Mouse (Mus musculus) limb, embryonic 14.5 days (tissue): Measurements from ENCODE around the gene Map4k4. TPM values are rescaled to one million over a fixed set of nuclear protein-coding genes. Genes with fewer than 3 reads are reported as not detected.

ENCODE experiments used
- ATAC-seq: fragments of 200-750 bp; cut with Nextera tagmentation; 2 replicates; pipeline ENCODE4 v1.8.0; 2017; ENCODE audit warnings: low read depth, moderate number of reproducible peaks, moderate TSS enrichment; ENCODE audit not compliant: low FRiP score
- DNase-seq: peaks from one replicate; pipeline ENCODE4 v3.0.0-alpha.2; 2015; ENCODE audit warnings: low spot score
- H3K27ac ChIP-seq: fragments of 300-500 bp; sonication (generic); replicated peaks from 2 replicates; pipeline ENCODE4 v1.5.1; 2014; ENCODE audit warnings: low read depth, mild to moderate bottlenecking, low read length, moderate library complexity, mixed read lengths
- H3K27me3 ChIP-seq: fragments of 300-500 bp; sonication (generic); 2 replicates; pipeline ENCODE4 v1.6.1; 2014; ENCODE audit warnings: low read length, mixed read lengths; ENCODE audit not compliant: control insufficient read depth, insufficient read depth
- H3K36me3 ChIP-seq: fragments of 300-500 bp; sonication (generic); 2 replicates; pipeline ENCODE4 v1.6.1; 2014; ENCODE audit warnings: mild to moderate bottlenecking, low read length, moderate library complexity, mixed read lengths; ENCODE audit not compliant: control insufficient read depth, insufficient read depth
- H3K4me1 ChIP-seq: fragments of 300-500 bp; sonication (generic); 2 replicates; pipeline ENCODE4 v1.6.1; 2014; ENCODE audit warnings: antibody characterized with exemption, low read length, mixed read lengths; ENCODE audit not compliant: control insufficient read depth, insufficient read depth
- H3K4me2 ChIP-seq: fragments of 300-500 bp; sonication (generic); replicated peaks from 2 replicates; pipeline ENCODE4 v1.6.1; 2014; ENCODE audit warnings: low read depth, mild to moderate bottlenecking, low read length, moderate library complexity; ENCODE audit not compliant: severe bottlenecking
- H3K4me3 ChIP-seq: fragments of 300-500 bp; sonication (generic); replicated peaks from 2 replicates; pipeline ENCODE4 v1.5.1; 2014; ENCODE audit warnings: low read length
- H3K9ac ChIP-seq: fragments of 300-500 bp; sonication (generic); 2 replicates; pipeline ENCODE4 v1.6.1; 2014; ENCODE audit warnings: mild to moderate bottlenecking, low read depth, low read length, moderate library complexity; ENCODE audit not compliant: severe bottlenecking
- H3K9me3 ChIP-seq: fragments of 300-500 bp; sonication (generic); 2 replicates; pipeline ENCODE4 v1.6.1; 2016; ENCODE audit warnings: low read length; ENCODE audit not compliant: control insufficient read depth
- POLR2A ChIP-seq: fragments of 200-500 bp; IDR thresholded peaks from 2 replicates; pipeline ENCODE4 v1.8.0; 2012; ENCODE audit warnings: inconsistent platforms, mild to moderate bottlenecking, moderate library complexity, borderline replicate concordance; ENCODE audit not compliant: insufficient read depth, insufficient read length; ENCODE audit errors: extremely low read depth
- WGBS: fragments of 180-500 bp; shearing (Covaris S2); extraction: QIAGEN DNeasy Blood & Tissue Kit; methylation state at CpG from one replicate; pipeline ENCODE4 v1.1.7; 2014; 5-methylcytosine and 5-hydroxymethylcytosine counted together
- polyA plus RNA-seq, 2 experiments: library from polyadenylated mRNA; depleted of rRNA in 1 of 2; stranded (reverse) in 1 of 2; unstranded in 1 of 2; fragments of >200 nt; fragmentation: Nextera tagmentation in 1 of 2; extraction: Ambion mirVana in 1 of 2; gene quantifications; 2 replicates each; pipeline versions ENCODE4 v1.2.1 to v1.2.3; 2012 to 2014

Map4k4 gene
- polyA plus RNA-seq, 2 experiments: 40.4 to 221 TPM

GRCm38 (mm10) chr1:39954652-39955051 is 53.9 kb downstream of the Map4k4 start:
- H3K4me2 ChIP-seq: no peak overlapping the region
- H3K4me3 ChIP-seq: no peak overlapping the region
- no peak for ATAC-seq
- H3K9ac ChIP-seq: no peak overlapping the region
- H3K36me3 ChIP-seq: no peaks in the 10 kb centered on the region
- H3K9me3 ChIP-seq: no peaks in the 10 kb centered on the region
- peaks cover 25% of the 10 kb centered on the region for H3K4me1 ChIP-seq
- TF ChIP-seq POLR2A: no peak
- 75% methylated on average over 3 of the region's 3 CpGs for WGBS
- H3K27ac ChIP-seq: no peak overlapping the region
- H3K27me3 ChIP-seq: no peaks in the 10 kb centered on the region
- no peak for DNase-seq

DNA sequence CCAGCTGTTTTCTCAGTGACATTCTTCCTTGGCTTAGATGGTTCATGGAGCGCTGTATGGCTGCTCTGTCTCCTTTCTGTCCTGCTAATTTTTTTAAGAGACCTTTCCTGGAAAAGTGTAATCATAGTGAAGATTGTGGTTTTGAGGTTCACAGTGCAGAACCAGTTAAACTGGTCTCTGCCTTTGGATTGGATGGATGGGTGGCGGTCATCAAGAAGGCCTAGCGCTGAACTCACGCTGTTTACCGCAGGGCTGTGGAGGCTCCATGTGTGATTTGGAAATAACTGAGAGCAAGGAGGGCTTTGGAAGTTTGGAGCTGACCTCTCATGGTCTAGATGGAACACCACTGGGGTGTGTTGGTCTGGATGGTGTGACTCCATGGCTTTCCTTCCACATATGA is 56.0 kb downstream of the Map4k4 start:
- H3K27me3 ChIP-seq: no peaks in the 10 kb centered on the region
- no peak overlapping the region for H3K4me3 ChIP-seq
- TF ChIP-seq POLR2A: no peak
- H3K9ac ChIP-seq: no peak overlapping the region
- no peak overlapping the region for H3K27ac ChIP-seq
- no peaks in the 10 kb centered on the region for H3K9me3 ChIP-seq
- peaks cover 22% of the 10 kb centered on the region for H3K4me1 ChIP-seq
- no peak overlapping the region for H3K4me2 ChIP-seq
- ATAC-seq: no peak
- no peaks in the 10 kb centered on the region for H3K36me3 ChIP-seq
- WGBS: 75% methylated on average over 5 of the region's 5 CpGs
- no peak for DNase-seq

DNA sequence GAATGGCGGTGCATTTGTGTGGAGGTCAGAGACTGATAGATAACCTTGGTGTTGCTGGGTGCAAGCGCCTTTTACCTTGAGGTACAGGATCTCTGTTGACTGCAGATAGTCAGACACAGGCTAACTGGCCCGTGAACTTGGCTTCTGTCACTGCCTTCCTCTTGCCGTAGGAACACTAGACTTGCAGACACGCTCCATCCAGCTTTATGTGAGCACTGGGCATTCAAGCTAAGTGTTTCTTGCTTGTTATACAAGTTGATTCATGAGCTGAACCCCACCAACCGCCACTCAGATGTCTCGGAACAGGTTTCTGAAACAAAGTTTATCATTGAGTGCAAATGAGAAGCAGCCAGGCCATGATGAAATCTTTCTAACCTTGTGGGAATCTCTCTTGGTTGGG is 57.3 kb downstream of the Map4k4 start:
- no peak overlapping the region for H3K4me3 ChIP-seq
- DNase-seq (no peak), ATAC-seq (no peak)
- no peak overlapping the region for H3K27ac ChIP-seq
- peaks cover 20% of the 10 kb centered on the region for H3K4me1 ChIP-seq
- 59% methylated on average over 7 of the region's 7 CpGs for WGBS
- H3K4me2 ChIP-seq: no peak overlapping the region
- H3K36me3 ChIP-seq: peaks cover 8% of the 10 kb centered on the region; the same call in 1 of the 2 replicates
- H3K9me3 ChIP-seq: no peaks in the 10 kb centered on the region
- H3K9ac ChIP-seq: no peak overlapping the region
- no peak for TF ChIP-seq POLR2A
- H3K27me3 ChIP-seq: no peaks in the 10 kb centered on the region

DNA sequence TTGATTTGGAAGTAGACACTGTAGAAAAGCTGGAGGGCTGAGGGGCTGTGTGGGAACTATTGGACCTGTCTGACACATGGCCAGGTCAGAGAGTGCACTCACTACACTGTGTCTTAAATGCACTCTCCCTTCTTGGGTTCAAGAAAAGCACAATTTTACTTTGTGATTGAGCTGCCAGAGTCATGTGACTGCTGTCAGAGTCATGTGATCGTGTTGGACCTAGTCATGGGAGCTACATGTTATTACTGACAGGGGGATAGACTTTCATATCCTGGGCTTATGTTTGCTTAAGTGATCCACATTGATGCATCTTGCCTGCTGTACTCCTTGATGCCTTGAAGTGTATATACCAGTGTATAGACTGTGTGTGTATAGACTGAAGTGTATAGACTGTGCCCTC is 59.9 kb downstream of the Map4k4 start:
- H3K36me3 ChIP-seq: peaks cover 19% of the 10 kb centered on the region; the same call in 1 of the 2 replicates
- H3K9me3 ChIP-seq: no peaks in the 10 kb centered on the region
- no peak for TF ChIP-seq POLR2A
- H3K4me3 ChIP-seq: no peak overlapping the region
- peaks cover 25% of the 10 kb centered on the region for H3K4me1 ChIP-seq
- no peak overlapping the region for H3K27ac ChIP-seq
- 84% methylated on average over 1 of the region's 1 CpGs for WGBS
- H3K27me3 ChIP-seq: no peaks in the 10 kb centered on the region
- ATAC-seq (no peak), DNase-seq (no peak)
- no peak overlapping the region for H3K9ac ChIP-seq
- no peak overlapping the region for H3K4me2 ChIP-seq

GRCm38 (mm10) chr1:39961113-39961512 is 60.4 kb downstream of the Map4k4 start:
- Histone ChIP-seq H3K9me3 (no peaks in the 10 kb centered on the region), H3K4me1 (peaks cover 25% of the 10 kb centered on the region), H3K27me3 (no peaks in the 10 kb centered on the region), H3K9ac (no peak overlapping the region), H3K4me3 (no peak overlapping the region), H3K4me2 (no peak overlapping the region), H3K36me3 (peaks cover 19% of the 10 kb centered on the region; the same call in 1 of the 2 replicates), H3K27ac (no peak overlapping the region)
- WGBS: 88% methylated on average over 6 of the region's 6 CpGs
- DNase-seq: no peak
- ATAC-seq: no peak
- TF ChIP-seq POLR2A: no peak

DNA sequence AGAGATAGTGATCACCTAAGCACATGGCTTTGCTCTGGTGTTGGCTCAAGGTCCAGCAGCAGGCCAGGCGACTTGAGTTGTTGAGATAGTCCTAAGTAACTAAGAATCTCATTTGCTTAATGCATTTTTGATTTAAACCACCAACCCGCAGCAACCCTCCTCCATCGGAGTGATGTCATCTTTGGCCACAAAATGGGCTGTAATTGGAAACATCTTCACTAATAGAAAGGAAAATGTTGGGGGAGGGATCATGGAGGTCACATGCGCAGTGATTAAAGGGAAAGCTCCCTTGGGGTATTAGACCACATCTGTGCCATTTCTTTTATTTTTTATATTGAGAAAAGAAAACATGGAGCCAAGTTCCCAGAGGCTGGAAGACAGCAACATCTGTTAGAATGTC is 61.6 kb downstream of the Map4k4 start:
- Histone ChIP-seq H3K4me1 (peaks cover 19% of the 10 kb centered on the region), H3K27me3 (no peaks in the 10 kb centered on the region), H3K4me3 (no peak overlapping the region), H3K9me3 (no peaks in the 10 kb centered on the region), H3K9ac (no peak overlapping the region), H3K27ac (peak overlapping the region; percentile 56; the same call in 1 of the 2 replicates), H3K4me2 (no peak overlapping the region), H3K36me3 (peaks cover 23% of the 10 kb centered on the region; the same call in 1 of the 2 replicates)
- 44% methylated on average over 4 of the region's 4 CpGs for WGBS
- DNase-seq (peak; percentile 85), ATAC-seq (peak; percentile 49; the same call in 1 of the 2 replicates)
- TF ChIP-seq POLR2A: no peak
